Mouse (Mus musculus): ENCODE data around the gene Rrn3.
A peak's percentile ranks its signal among the peaks of the same experiment; 100 is the strongest.
"Not testable (repeated sequence)": the region's sequence is repeated elsewhere in the genome, so short reads cannot be mapped to it uniquely, and the experiment has no call there.

Rrn3 gene

DNA sequence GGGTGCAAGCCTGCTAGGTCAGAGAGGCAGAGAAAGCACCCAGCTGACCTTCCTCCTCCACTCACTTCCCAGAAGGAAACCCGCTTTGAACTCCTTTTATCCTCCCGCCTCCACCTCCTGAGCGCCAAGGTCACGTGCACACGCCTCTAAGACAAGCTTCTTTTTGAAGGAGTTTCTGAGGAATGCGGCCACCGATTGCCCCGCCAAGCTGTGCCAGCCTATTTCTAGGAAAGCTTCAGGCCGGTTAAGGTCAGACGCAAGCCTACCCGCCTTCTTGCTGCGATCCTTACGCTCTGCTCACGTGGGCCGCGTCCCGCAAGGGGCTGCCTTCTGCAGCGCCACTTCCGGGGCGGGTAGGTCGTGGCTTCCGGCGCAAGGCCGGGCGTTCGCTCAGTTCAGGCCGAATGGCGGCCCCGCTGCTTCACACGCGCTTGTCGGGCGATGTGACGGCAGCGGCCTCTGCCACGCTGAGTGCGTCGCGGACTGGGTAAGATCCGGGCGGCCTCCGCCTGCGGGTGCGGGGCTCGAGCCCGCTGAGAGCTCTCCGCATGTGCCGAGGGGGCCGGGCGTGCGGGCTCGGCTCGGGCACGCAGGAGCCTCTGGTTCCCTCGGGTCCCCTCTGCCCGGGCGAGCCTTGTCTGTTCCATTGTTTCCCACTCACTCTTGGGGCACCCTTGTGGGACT is at the start of gene Rrn3:
TSS of gene Rrn3 (plus strand) at position 356 of the 684 bp plus-strand sequence.
- DNase-seq (ENCODE audit: low read depth in 2 of 2, low spot score in 2 of 2): peak; percentile 81 to 83

DNA sequence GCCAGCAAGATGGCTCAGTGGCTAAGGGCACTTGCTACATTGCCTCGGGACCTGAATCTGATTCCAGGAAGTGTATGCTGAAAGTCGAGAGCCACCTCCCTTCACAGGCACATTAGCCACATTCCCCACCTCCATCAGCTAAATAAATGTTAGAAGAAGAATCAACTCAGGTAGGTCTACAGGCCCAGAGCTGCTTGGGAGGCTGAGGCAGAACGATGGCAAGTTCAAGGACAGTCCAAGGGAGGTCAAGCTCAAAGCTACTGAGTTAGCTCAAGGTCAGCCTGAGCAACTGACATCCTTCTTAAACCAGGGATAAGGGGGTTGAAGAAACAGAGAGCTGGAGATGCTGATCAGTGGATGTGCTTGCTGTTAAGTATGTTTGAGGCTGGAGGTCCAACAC is 47.7 kb upstream of the Rrn3 start:
- DNase-seq (ENCODE audit: low read depth in 2 of 2, low spot score in 2 of 2): no peak

DNA sequence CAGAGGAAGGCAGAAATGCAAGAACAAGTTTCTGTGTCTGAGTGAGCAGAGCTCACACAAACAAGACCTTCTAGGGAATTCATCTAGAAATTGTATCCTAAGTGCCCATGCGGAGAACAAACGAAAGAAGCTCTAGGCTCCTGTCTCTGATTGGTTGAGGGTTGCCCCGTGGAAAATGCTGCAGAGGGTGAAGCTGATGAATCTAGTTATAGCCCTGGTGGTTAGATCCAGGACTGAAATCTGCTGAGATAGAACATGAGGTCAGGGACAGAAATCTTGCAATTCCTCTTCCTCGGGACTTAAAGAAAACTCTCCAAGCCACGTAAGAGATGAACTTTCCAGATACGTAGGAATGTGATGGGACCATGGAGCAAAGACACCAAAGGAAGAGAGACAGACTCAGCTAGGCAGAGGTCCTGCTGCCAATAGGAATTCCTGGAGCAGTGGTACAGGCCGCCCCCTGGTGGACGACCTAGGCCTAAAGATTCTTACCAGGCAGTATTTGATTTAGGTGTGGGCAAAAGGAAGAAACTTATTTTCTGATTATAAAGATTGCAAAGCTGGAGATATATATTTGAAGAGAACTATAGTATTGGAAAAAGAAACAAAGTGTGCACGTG is 46.9 kb upstream of the Rrn3 start:
- peak; percentile 29 to 58 for DNase-seq (ENCODE audit: low read depth in 2 of 2, low spot score in 2 of 2)

DNA sequence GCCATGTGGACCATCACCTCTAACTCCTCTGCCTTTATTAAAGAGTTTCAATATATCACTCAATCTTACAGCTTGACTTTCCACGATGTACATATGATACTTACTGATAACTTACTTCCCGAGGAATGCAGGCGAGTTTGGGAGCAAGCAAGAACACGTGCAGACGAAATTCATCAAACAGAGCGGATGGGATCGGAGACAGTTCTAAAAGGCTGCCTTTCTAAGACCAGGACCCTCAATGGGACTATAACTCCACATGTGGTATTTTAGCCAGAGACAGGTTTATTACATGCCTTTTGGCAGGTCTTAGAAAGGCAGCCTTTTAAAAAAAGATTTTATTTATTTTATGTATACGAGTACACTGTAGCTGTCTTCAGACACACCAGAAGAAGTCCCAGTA is 44.5 kb upstream of the Rrn3 start:
- DNase-seq (ENCODE audit: low read depth in 2 of 2, low spot score in 2 of 2): no peak

DNA sequence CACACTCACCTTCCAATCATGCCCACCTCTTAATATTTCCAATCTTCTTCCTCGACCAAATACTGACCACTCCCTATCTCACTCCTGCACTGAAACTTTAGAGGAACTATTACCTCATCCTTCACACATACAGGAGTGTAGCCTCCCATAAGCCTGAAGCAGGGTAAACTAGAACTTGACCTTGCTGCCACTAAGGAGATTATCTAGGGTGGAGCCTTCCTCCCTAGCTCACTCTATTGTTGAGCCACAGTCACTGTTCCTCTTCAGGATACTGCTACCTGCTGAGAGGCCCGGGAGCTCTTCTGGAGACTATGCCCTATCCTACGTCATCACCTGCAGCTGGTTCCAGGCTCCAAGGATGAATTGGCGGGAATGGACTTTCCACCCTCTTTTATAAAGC is 41.5 kb upstream of the Rrn3 start:
- not testable (repeated sequence) for DNase-seq (ENCODE audit: low read depth in 2 of 2, low spot score in 2 of 2)

DNA sequence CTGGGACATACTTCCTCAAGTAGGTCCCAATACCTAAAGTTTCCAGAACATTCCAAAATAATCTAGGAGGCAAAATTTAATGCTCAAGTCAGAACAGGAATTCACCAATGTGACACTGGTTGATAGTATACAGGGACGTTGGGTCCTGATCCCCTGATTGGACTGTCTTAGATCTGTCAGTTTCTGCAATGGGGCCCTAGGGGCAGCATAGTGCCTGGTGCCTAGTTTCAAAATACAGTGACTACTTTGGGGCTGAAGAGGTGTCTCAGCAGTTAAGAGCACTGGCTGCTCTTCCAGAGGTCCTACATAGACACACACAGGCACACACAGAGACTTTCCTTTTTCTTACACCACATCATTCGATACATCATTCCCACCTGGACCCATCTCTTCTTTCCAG is 39.7 kb upstream of the Rrn3 start:
- DNase-seq (ENCODE audit: low read depth in 2 of 2, low spot score in 2 of 2): no peak

DNA sequence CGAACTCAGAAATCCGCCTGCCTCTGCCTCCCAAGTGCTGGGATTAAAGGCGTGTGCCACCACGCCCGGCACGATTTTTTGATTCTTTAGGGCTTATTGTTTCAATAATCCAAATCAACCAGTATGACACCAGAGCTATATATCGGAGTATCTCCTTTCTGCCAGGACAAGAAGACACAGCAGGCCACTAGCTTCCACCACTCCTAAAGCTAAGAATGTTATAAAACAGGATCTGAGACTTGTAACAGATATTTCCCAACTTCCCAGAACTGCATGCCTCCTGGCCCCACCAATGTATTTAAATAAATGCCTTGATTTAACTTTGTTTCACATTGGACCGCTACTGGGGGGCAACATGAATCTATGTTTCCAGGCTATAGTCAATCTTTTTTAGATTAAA is 32.8 kb upstream of the Rrn3 start:
- no peak for DNase-seq (ENCODE audit: low read depth in 2 of 2, low spot score in 2 of 2)

DNA sequence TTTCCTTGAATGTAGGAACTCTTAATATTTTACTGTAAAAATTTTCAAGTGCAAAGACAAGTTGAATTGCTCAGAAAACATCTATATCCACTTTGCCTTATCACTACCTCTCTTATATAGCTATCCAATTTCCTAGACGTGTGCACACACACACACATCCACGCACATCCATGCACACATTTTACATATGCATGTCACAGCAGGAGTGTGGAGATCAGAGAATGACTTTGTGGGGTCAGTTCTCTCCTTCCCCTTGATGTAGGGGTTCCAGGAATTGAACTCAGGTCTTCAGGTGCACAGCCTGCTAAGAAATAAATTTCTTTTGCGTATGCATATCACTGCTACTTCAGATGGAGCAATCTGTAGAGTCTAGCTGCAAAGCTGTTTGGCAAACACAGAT is 32.4 kb upstream of the Rrn3 start:
- no peak for DNase-seq (ENCODE audit: low read depth in 2 of 2, low spot score in 2 of 2)

DNA sequence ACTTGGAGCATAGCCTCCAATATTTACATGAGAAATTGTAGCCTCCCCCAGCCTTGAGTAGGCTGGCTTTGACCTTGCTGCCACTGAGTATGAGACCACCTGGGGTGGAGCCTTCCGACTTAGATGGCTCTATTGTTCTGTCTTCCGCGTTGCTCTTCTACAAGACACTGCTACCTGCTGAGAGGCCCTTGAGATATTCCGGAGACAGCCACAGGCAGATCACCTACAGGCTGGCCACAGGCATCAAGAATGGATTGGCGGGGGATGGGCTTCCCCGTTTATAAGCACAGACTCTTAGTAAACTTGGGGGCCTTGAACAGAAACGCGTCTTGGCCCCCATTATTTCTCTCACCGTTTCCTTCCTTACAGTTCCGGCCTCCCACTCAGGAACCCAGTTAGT is 31.7 kb upstream of the Rrn3 start:
- not testable (repeated sequence) for DNase-seq (ENCODE audit: low read depth in 2 of 2, low spot score in 2 of 2)

DNA sequence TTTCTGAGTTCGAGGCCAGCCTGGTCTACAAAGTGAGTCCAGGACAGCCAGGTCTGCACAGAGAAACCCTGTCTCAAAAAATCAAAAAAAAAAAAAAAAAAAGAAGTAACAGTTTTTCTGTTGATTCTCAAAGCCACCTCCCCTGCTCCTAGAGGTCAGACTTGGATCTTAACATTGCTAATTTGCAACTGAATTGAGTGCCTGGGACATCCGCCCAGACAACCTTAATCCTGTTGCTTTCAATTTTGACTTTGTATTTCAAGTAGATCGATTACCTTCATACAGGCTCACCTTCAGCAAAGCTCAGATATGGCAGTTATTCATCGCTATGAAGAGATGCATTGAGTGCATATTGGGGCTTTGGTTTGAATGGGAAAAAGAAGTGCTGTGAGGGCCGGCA is 31.2 kb upstream of the Rrn3 start:
- DNase-seq (ENCODE audit: low read depth in 2 of 2, low spot score in 2 of 2): no peak

DNA sequence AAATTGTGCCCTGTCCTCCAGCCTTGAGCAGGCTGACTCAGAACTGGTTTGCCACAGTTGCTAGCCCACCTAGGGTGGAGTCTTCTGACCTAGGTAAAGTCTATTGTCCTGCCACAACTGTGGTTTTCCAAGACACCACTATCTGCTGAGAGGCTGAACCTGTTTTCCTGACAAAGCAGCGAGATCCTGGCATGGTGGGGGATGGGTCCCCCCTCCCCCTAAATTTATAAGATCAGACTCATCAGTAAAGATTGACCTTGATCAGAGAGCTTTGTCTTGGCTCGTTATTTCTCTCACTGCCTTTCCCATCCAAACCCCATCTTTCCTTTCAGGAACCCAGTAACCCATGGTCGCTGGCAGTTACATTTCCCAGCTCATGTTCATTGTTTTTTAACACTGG is 30.5 kb upstream of the Rrn3 start:
- no peak for DNase-seq (ENCODE audit: low read depth in 2 of 2, low spot score in 2 of 2)

DNA sequence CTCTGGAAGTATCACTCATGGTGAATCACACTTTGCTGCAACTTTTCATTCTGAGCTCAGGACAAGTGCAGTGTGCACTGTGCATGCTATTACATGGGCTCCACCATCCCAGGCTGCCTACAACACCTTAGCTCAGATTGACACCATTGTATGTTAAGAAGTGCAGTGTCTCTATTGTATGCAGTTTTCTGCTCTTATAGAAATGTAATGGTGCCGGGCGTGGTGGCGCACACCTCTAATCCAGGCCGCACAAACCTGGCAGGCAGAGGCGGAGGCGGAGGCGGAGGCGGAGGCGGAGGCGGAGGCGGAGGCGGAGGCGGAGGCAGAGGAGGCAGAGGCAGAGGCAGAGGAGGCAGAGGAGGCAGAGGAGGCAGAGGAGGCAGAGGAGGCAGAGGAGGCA is 29.9 kb upstream of the Rrn3 start:
- no peak for DNase-seq (ENCODE audit: low read depth in 2 of 2, low spot score in 2 of 2)

DNA sequence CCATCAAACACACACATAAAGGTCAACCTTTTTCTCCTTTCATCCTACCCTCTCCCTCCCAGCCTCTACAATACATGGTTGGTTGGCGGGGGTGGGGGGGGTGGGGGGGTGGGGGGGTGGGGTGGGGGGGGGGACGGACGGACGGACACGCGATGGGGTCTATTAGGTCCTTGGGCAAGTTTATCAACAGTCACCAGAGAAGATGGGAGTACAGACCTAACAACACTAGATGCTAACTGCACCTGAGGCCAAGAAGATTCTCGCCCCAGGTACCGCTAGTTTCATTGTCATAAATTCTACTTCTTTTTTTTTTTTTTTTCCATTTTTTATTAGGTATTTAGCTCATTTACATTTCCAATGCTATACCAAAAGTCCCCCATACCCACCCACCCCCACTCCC is 26.5 kb upstream of the Rrn3 start:
- DNase-seq (ENCODE audit: low read depth in 2 of 2, low spot score in 2 of 2): no peak

DNA sequence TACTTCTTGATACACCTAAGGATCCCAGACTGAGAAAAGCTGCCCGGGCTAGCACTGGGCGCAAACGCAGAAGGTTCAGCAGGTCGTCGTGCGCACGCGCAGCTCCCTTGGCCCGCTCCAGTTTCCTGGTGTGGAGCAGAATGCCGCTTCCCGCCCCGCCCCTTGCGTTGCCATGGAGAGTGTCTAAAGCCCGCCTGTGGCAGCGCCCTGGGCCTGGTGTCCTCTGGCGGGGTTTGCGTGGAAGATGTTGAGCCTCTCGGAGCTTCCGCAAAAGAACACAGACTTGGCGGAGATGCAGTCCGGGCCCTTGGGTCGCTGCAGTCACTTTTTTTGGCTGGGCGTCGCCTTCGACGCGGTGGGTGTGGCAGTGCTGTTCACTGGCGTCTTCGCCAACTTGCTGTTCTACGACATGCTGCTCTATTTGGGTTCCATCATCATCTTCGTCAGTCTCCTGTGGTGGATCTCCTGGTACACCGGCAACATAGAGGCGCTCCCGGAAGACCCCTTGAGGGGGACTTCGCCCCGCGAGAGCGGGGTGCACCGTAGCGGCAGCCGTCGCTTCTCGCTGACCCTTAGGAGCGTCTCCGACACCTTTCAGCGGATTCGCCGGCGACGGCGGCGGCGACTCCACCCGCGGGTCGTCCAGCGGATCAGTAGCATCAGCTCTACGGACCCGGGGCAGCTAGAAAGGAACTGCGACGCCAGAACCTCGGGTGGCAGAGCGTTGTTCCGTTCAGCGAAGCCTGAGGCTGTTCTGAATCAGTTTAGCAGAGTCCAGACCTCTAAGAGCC is 25.9 kb upstream of the Rrn3 start:
- DNase-seq (ENCODE audit: low read depth in 2 of 2, low spot score in 2 of 2): peak; percentile 87 to 91

DNA sequence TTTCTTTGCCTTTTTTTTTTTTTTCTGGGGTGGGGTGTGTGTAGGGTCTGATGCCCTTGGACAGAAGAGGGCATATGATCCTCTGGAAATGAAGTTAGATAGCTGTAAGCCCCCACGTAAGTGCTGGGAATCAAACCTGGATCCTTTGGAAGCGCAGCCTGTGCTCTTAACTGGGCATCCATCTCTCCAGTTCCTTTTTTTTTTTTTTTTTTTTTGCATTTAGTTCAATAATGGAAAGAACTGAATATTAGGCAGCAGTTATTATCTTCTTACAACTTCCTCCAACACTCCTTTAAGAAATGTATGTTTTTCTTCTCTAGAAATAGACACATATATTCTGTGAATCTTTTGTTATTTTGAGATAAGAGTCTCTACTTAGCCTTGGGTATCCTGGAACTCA is 22.7 kb upstream of the Rrn3 start:
- no peak for DNase-seq (ENCODE audit: low read depth in 2 of 2, low spot score in 2 of 2)

DNA sequence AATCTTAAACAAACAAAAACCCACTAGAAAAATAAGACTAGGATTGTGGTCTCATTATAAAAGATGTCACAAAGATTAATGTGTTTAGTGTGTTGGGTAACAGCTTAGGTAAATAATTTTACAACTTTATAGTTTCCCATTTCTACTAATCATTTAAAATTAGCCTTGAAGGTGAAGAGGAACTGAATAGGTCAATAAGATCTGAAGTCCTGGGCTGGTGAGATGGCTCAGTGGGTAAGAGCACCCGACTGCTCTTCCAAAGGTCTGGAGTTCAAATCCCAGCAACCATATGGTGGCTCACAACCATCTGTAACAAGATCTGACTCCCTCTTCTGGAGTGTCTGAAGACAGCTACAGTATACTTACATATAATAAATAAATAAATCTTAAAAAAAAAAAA is 17.7 kb upstream of the Rrn3 start:
- not testable (repeated sequence) for DNase-seq (ENCODE audit: low read depth in 2 of 2, low spot score in 2 of 2)

DNA sequence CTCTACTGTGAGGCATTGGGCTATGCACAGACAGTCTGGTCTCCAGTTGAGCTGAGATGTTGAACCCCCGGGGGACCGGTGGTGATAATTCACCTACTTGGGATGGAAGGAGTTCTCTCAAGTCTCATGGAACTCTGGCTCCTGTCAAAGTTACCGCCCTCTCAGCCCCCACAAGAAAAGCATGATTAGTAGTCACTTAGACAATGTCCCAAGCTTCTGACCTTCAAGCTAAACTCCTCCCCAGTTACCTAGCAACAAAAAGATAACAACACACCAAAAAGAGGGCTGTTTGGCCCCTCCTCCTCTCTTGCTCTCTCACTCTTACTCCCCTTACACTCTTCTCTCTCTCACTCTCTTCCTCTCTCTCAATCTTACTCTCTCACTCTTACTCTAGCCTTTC is 16.0 kb upstream of the Rrn3 start:
- DNase-seq (ENCODE audit: low read depth in 2 of 2, low spot score in 2 of 2): no peak

DNA sequence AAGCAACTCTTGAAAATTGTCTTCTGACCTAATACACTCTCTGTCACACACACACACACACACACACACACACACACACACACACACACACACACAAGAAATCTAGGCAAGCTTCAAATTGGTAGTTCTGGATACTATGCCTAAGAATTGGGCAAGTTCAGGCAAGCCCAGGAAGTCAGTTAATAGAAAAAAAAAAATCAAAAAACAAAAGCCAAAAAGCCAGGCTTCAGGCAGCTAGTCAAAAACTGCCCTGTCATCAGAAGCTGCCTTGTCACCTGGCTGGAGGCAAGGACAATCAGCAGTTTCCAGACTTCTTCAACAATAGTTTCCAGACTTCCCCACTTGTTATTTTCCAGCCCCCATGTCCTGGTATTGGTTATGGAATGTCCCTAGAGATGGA is 14.1 kb upstream of the Rrn3 start:
- no peak for DNase-seq (ENCODE audit: low read depth in 2 of 2, low spot score in 2 of 2)

DNA sequence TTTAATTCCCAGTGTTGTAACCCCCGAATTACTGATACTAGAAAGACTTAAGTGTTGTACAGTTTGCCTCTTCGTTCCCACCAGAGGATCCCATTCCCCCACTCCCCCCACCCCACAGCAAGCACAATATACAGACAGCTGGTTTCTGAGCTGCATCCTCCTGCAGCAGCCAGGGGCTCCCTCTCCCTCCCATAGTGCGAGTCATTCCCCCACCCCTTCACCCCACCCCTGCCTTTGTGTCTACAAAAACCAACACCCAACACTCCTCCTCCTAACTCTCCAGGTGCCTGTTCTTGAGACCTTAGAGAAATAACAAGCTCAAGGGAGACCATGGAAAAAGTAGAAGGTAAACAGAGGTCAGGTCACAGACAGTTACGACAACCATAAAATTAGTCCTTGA is 8.9 kb upstream of the Rrn3 start:
- DNase-seq (ENCODE audit: low read depth in 2 of 2, low spot score in 2 of 2): not testable (repeated sequence)

DNA sequence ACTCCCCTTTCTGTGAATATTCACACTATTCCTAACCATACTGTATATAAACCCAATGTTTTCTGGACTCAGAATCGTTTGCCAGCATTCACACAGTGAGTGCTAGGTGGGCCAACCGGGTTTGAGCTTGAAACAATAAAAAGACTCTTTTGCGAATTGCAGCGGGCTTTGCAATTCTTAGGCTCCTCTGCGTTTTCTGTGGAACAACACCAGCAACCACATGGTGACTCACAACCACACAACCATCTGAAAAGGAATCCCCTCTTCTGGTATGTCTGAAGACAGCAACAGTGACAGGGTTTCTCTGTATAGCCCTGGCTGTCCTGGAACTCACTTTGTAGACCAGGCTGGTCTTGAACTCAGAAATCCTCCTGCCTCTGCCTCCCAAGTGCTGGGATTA is 8.5 kb upstream of the Rrn3 start:
- DNase-seq (ENCODE audit: low read depth in 2 of 2, low spot score in 2 of 2): not testable (repeated sequence)

DNA sequence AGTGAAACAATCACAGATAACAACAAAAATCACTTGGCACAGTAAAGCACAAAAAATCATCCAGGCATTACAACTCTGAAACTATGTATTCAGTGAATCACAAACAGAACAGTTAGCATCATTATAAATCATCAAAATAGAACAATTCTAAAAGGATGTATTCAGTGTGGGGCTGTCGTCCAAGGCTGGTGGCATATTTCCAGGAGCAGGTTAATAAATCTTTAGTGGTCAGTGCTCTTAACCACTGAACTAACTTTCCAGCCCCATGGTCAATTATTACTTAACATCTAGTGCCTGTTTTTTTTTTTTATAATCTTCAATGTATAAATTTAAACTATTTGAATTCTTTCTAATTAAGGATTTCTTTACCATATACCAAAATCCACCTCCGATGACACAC is 6.5 kb upstream of the Rrn3 start:
- DNase-seq (ENCODE audit: low read depth in 2 of 2, low spot score in 2 of 2): not testable (repeated sequence)

DNA sequence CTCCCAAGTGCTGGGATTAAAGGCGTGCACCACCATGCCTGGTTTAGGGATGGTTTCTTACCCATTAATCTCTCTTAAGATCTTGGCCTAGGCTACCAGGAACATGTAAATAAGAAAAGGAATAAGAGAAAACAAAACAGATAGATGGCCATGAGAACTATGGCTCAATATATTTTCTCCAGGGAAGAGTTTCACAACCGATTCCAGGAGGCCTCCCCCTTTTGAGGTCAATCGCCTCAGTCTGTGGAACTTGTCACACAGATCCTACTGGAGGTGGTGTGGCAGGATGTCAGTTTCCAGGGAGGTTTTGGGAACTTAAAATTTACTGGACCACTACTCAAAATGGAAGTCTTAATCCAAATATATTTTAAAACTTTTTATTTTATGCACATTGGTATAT is 5.9 kb upstream of the Rrn3 start:
- not testable (repeated sequence) for DNase-seq (ENCODE audit: low read depth in 2 of 2, low spot score in 2 of 2)
